Mouse (Mus musculus) urinary bladder, adult 2 months (tissue): ENCODE data around the gene Lbp. TPM values are rescaled to one million over a fixed set of nuclear protein-coding genes. Genes with fewer than 3 reads are reported as not detected.

ENCODE experiments used
- DNase-seq: peaks from one replicate; pipeline ENCODE4 v3.0.0; 2022; ENCODE audit warnings: low spot score
- polyA plus RNA-seq: library from polyadenylated mRNA; depleted of rRNA; stranded (reverse); fragments of >200 nt; gene quantifications from 2 replicates; pipeline ENCODE4 v1.2.3, GENCODE M21; 2012

Lbp gene
- polyA plus RNA-seq, 1 experiment: 122 TPM

- DNase-seq: no peak
These were observed 6.8 kb downstream of the Lbp start for GRCm38 (mm10) chr2:158313089-158313488.

- DNase-seq: no peak
These were observed 10.1 kb downstream of the Lbp start for GRCm38 (mm10) chr2:158316371-158316770.

- DNase-seq: no peak
These were observed 10.7 kb downstream of the Lbp start for GRCm38 (mm10) chr2:158317026-158317425.

- DNase-seq: no peak
These were observed 15.3 kb downstream of the Lbp start for GRCm38 (mm10) chr2:158321596-158321995.

- DNase-seq: no peak
These were observed 16.6 kb downstream of the Lbp start for GRCm38 (mm10) chr2:158322845-158323244.

- no peak for DNase-seq
These were observed 18.4 kb downstream of the Lbp start for GRCm38 (mm10) chr2:158324531-158325190.

- no peak for DNase-seq
These were observed 19.3 kb downstream of the Lbp start for GRCm38 (mm10) chr2:158325609-158326008.

- DNase-seq: no peak
These were observed 28.1 kb downstream of the Lbp start for GRCm38 (mm10) chr2:158334356-158334755.

- DNase-seq: no peak
These were observed 31.4 kb downstream of the Lbp start for GRCm38 (mm10) chr2:158337698-158338097.

GRCm38 (mm10) chr2:158339948-158340564 lies 33.8 kb downstream of the Lbp start:
- DNase-seq: no peak

GRCm38 (mm10) chr2:158341324-158341723 lies 35.0 kb downstream of the Lbp start:
- no peak for DNase-seq

GRCm38 (mm10) chr2:158343495-158343894 lies 37.2 kb downstream of the Lbp start:
- DNase-seq: no peak

GRCm38 (mm10) chr2:158346467-158346866 lies 40.2 kb downstream of the Lbp start:
- DNase-seq: no peak

GRCm38 (mm10) chr2:158347868-158348267 lies 41.6 kb downstream of the Lbp start:
- DNase-seq: peak; percentile 47

GRCm38 (mm10) chr2:158352801-158353520 lies 46.7 kb downstream of the Lbp start:
- DNase-seq: no peak

- DNase-seq: no peak
These were observed 48.2 kb downstream of the Lbp start for GRCm38 (mm10) chr2:158354348-158355114.

GRCm38 (mm10) chr2:158355238-158355637 lies 48.9 kb downstream of the Lbp start:
- DNase-seq: no peak

GRCm38 (mm10) chr2:158356121-158356520 lies 49.8 kb downstream of the Lbp start:
- no peak for DNase-seq

- DNase-seq: no peak
These were observed 53.7 kb downstream of the Lbp start for GRCm38 (mm10) chr2:158359757-158360620.

GRCm38 (mm10) chr2:158360873-158361677 lies 54.8 kb downstream of the Lbp start:
- peak; percentile 65 for DNase-seq
